Mouse (Mus musculus) midbrain, embryonic 13.5 days (tissue): Measurements from ENCODE around the gene Cct3. TPM values are rescaled to one million over a fixed set of nuclear protein-coding genes. Genes with fewer than 3 reads are reported as not detected.
"Not testable (repeated sequence)": the region's sequence is repeated elsewhere in the genome, so short reads cannot be mapped to it uniquely, and the experiment has no call there.

Experiments used
- ATAC-seq: fragments of 200-750 bp; cut with Nextera tagmentation; 2 replicates; pipeline ENCODE4 v1.8.0; 2017; ENCODE audit warnings: mild to moderate bottlenecking, moderate TSS enrichment, moderate library complexity
- H3K27ac ChIP-seq: fragments of 300-500 bp; sonication (generic); 2 replicates; pipeline ENCODE4 v1.5.1; 2015; ENCODE audit warnings: inconsistent platforms, mild to moderate bottlenecking, moderate library complexity
- H3K27me3 ChIP-seq: fragments of 300-500 bp; sonication (generic); 2 replicates; pipeline ENCODE4 v1.6.1; 2015; ENCODE audit warnings: mild to moderate bottlenecking, inconsistent platforms
- H3K36me3 ChIP-seq: fragments of 300-500 bp; sonication (generic); 2 replicates; pipeline ENCODE4 v1.6.1; 2015; ENCODE audit warnings: mild to moderate bottlenecking, inconsistent platforms
- H3K4me1 ChIP-seq: fragments of 300-500 bp; sonication (generic); replicated peaks from 2 replicates; pipeline ENCODE4 v1.6.1; 2015; ENCODE audit warnings: inconsistent platforms
- H3K4me2 ChIP-seq: fragments of 300-500 bp; sonication (generic); replicated peaks from 2 replicates; pipeline ENCODE4 v1.6.1; 2015; ENCODE audit warnings: moderate library complexity, mild to moderate bottlenecking, inconsistent platforms
- H3K4me3 ChIP-seq: fragments of 300-500 bp; sonication (generic); replicated peaks from 2 replicates; pipeline ENCODE4 v1.5.1; 2015; ENCODE audit warnings: mild to moderate bottlenecking, inconsistent platforms
- H3K9ac ChIP-seq: fragments of 300-500 bp; sonication (generic); replicated peaks from 2 replicates; pipeline ENCODE4 v1.6.1; 2015; ENCODE audit warnings: mild to moderate bottlenecking, inconsistent platforms
- H3K9me3 ChIP-seq: fragments of 300-500 bp; sonication (generic); 2 replicates; pipeline ENCODE4 v1.6.1; 2016; ENCODE audit warnings: mild to moderate bottlenecking, inconsistent platforms
- WGBS: fragments of 180-500 bp; shearing (Covaris S2); methylation state at CpG from one replicate; pipeline ENCODE4 v1.1.7; 2015; 5-methylcytosine and 5-hydroxymethylcytosine counted together
- polyA plus RNA-seq: library from polyadenylated mRNA; unstranded; fragments of >200 nt; fragmentation: Nextera tagmentation; extraction: Ambion mirVana; gene quantifications from 2 replicates; pipeline ENCODE4 v1.2.1, GENCODE M21; 2015

Cct3 gene
- polyA plus RNA-seq, 1 experiment from 2014 or later, result 545 TPM

DNA sequence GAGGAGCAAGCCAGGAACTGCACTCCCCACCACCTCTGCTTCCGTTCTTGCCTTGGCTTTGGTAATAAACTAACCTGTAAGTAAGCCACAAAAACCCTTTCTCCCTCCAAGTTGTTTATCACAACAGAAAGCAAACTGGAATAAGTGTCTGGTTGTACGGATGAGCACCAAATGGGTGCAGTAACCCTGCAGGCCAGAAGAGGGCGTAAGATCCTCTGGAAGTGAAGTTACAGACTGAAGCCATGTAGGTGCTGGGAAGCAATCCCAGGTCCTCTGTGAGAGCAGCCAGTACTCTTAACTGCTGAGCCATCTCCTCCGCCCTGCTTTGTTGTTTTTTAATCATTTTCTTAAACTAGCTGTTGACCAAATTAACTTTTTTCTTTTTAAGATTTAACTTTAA lies 22.9 kb upstream of the Cct3 start:
- H3K4me3 ChIP-seq, result no peak overlapping the region
- H3K4me1 ChIP-seq, result no peaks in the 10 kb centered on the region
- H3K9ac ChIP-seq, result no peak overlapping the region
- H3K9me3 ChIP-seq, result no peaks in the 10 kb centered on the region
- no peaks in the 10 kb centered on the region for H3K27me3 ChIP-seq
- H3K36me3 ChIP-seq, result no peaks in the 10 kb centered on the region
- 98% methylated on average over 4 of the region's 4 CpGs for WGBS
- no peak overlapping the region for H3K27ac ChIP-seq
- no peak overlapping the region for H3K4me2 ChIP-seq
- ATAC-seq, result no peak

DNA sequence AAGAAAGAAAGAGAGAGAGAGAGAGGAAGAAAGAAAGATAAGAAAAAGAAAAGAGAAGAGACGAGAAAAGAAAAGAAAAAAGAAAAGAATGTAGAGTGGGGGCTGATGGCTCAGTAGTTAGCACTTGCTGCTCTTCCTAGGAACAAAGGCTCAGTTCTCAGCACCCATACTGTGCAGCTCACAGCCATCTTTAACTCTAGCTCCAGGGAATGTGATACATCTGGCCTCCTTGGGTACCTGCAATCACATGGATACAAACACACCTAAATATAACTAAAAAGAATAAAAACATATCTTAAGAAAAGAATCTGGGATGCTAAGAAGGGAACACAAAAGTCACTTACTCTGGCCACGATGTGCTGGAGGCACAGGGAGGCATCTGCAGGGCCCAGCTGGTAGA lies 20.8 kb upstream of the Cct3 start:
- Histone ChIP-seq H3K36me3 (no peaks in the 10 kb centered on the region), H3K4me2 (no peak overlapping the region), H3K4me3 (no peak overlapping the region), H3K9me3 (no peaks in the 10 kb centered on the region), H3K4me1 (no peaks in the 10 kb centered on the region), H3K27ac (no peak overlapping the region), H3K9ac (no peak overlapping the region), H3K27me3 (no peaks in the 10 kb centered on the region)
- no peak for ATAC-seq
- WGBS, result 85% methylated on average over 2 of the region's 2 CpGs

GRCm38 (mm10) chr3:88276529-88277143 lies 20.3 kb upstream of the Cct3 start:
- 56% methylated on average over 7 of the region's 7 CpGs for WGBS
- ATAC-seq, result no peak
- H3K9me3 ChIP-seq, result no peaks in the 10 kb centered on the region

GRCm38 (mm10) chr3:88280035-88280434 lies 16.9 kb upstream of the Cct3 start:
- H3K36me3 ChIP-seq, result no peaks in the 10 kb centered on the region
- ATAC-seq, result no peak
- H3K27ac ChIP-seq, result no peak overlapping the region
- no peak overlapping the region for H3K4me2 ChIP-seq
- H3K27me3 ChIP-seq, result no peaks in the 10 kb centered on the region
- H3K4me3 ChIP-seq, result no peak overlapping the region
- WGBS, result 91% methylated on average over 2 of the region's 2 CpGs
- no peaks in the 10 kb centered on the region for H3K4me1 ChIP-seq
- H3K9ac ChIP-seq, result no peak overlapping the region
- H3K9me3 ChIP-seq, result no peaks in the 10 kb centered on the region

More at GRCm38 (mm10) chr3:88276529-88277143, 20.3 kb upstream of the Cct3 start:
- Histone ChIP-seq H3K9ac (no peak overlapping the region), H3K4me3 (no peak overlapping the region), H3K36me3 (no peaks in the 10 kb centered on the region), H3K4me1 (no peaks in the 10 kb centered on the region), H3K27me3 (no peaks in the 10 kb centered on the region), H3K27ac (no peak overlapping the region), H3K4me2 (no peak overlapping the region)

DNA sequence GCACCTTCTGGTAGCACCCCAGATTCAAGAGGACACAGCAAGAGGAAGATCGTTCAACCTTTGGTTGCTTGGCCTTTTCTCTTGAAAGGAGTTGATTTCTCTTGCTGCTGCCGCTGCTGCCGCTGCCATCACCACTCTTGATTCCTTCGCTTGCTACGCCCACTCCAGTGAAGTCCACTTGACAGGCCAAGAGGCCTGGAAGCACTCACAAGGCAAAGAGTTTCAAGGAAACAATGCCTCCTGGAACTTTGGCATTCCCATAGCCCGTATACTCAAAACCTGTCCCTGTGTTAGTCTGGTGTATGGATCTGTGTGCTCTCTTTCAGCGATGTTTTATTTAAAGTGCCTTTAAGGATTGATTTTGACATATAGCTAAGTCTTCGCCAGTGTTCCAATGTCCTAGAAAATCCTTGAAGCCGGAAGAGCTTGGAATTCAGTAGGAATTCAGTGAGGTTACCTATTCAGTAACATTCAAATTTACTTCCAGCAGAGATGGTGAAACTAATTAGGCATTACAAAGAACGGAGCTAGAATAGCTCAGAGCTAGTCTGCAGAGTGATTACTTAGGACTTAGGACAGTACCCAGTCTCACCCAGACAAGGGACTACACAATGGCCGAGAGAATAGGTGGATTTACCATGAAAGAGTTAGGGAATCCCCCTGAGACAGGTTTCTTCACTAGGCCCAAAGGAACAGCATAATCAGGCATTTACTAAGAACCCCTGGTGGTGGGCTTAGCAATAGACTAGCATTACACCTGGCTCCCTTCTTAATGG lies 15.6 kb upstream of the Cct3 start:
- H3K27me3 ChIP-seq, H3K4me3 ChIP-seq, H3K36me3 ChIP-seq, ATAC-seq, H3K9me3 ChIP-seq, H3K9ac ChIP-seq, H3K4me2 ChIP-seq, H3K4me1 ChIP-seq, H3K27ac ChIP-seq: not testable (repeated sequence)
- 57% methylated on average over 11 of the region's 11 CpGs for WGBS

DNA sequence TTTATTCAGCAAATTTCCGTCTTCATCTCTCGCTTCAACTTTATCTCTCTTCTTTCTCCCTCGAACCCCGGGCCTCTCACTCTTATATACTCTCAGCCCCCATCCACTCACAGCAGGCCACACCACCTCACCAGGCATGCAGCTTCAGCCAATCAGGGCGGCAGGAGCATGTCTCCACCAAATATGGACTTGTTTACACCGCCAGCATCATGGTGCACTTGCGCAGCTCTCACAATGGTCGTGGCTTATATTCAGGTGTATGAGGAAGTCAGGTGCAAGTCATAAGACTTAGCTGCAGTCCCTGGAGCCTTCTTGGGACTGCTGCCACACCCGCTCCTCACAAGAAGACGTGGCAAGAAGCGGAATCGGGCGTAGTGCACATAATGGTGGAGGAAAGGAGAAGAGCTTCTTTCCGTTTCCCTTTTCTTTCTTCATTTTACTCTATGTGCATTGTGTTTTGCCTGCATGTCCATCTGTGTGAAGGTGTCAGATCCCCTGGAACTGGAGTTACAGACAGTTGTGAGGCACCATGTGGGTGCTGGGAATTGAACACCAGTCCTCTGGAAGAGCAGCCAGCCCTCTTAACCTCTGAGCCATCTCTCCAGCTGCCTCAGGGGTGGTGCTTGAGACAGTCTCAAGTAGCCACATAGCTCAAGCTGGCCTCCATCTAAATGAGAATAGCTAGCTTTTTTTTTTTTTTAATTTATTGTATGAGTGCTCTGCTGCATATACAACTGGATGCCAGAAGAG lies 11.9 kb upstream of the Cct3 start:
- H3K27ac ChIP-seq, H3K36me3 ChIP-seq, ATAC-seq, H3K4me3 ChIP-seq, H3K4me2 ChIP-seq, H3K9me3 ChIP-seq, H3K4me1 ChIP-seq, H3K9ac ChIP-seq, H3K27me3 ChIP-seq: not testable (repeated sequence)
- 97% methylated on average over 14 of the region's 14 CpGs for WGBS

GRCm38 (mm10) chr3:88285565-88285895 lies 11.4 kb upstream of the Cct3 start:
- H3K9ac ChIP-seq, H3K27me3 ChIP-seq, H3K4me2 ChIP-seq, ATAC-seq, H3K27ac ChIP-seq, H3K4me3 ChIP-seq, H3K4me1 ChIP-seq, H3K36me3 ChIP-seq, H3K9me3 ChIP-seq: not testable (repeated sequence)
- no CpG with 5 or more reads among the region's 2 CpGs for WGBS

GRCm38 (mm10) chr3:88287110-88287509 lies 9.8 kb upstream of the Cct3 start, which contains the start of gene Gm38392:
Gene Gm38392 (minus strand): TSS chr3:88287210.
- 97% methylated on average over 4 of the region's 4 CpGs for WGBS
- no peak within 1 kb of the TSS for H3K9ac ChIP-seq
- no peak for ATAC-seq
- H3K27me3 ChIP-seq, result no peaks in the 10 kb centered on the region
- no peaks in the 10 kb centered on the region for H3K4me1 ChIP-seq
- H3K9me3 ChIP-seq, result no peaks in the 10 kb centered on the region
- H3K4me2 ChIP-seq, result no peak within 1 kb of the TSS
- no peak within 1 kb of the TSS for H3K4me3 ChIP-seq
- no peak within 1 kb of the TSS for H3K27ac ChIP-seq
- no peaks in the 10 kb centered on the region for H3K36me3 ChIP-seq

- not testable (repeated sequence) for H3K4me1 ChIP-seq, H3K4me3 ChIP-seq, H3K27me3 ChIP-seq, H3K9ac ChIP-seq, H3K27ac ChIP-seq, ATAC-seq, H3K9me3 ChIP-seq, H3K36me3 ChIP-seq, H3K4me2 ChIP-seq
- 81% methylated on average over 9 of the region's 10 CpGs for WGBS
Observed at GRCm38 (mm10) chr3:88288133-88288713, 8.7 kb upstream of the Cct3 start.

- no peak for ATAC-seq
- WGBS, result 39% methylated on average over 4 of the region's 4 CpGs
- no peak overlapping the region for H3K4me3 ChIP-seq
- no peaks in the 10 kb centered on the region for H3K9me3 ChIP-seq
- H3K36me3 ChIP-seq, result no peaks in the 10 kb centered on the region
- H3K27ac ChIP-seq, result no peak overlapping the region
- no peaks in the 10 kb centered on the region for H3K27me3 ChIP-seq
- no peak overlapping the region for H3K4me2 ChIP-seq
- H3K4me1 ChIP-seq, result peaks cover 7% of the 10 kb centered on the region
- no peak overlapping the region for H3K9ac ChIP-seq
Observed at GRCm38 (mm10) chr3:88291970-88292369, 4.9 kb upstream of the Cct3 start.

- H3K9me3 ChIP-seq, ATAC-seq, H3K4me3 ChIP-seq, H3K27ac ChIP-seq, H3K27me3 ChIP-seq: not testable (repeated sequence)
- Histone ChIP-seq H3K36me3 (peaks cover 11% of the 10 kb centered on the region), H3K9ac (peak overlapping the region; percentile 57), H3K4me1 (peaks cover 26% of the 10 kb centered on the region), H3K4me2 (peak overlapping the region; percentile 55)
- WGBS, result 82% methylated on average over 1 of the region's 1 CpGs
Observed at GRCm38 (mm10) chr3:88295272-88295671, 1.6 kb upstream of the Cct3 start.

- peaks cover 26% of the 10 kb centered on the region for H3K4me1 ChIP-seq
- peaks cover 19% of the 10 kb centered on the region for H3K36me3 ChIP-seq
- H3K4me2 ChIP-seq, result peak overlapping the region; percentile 55
- peak overlapping the region; percentile 63 for H3K4me3 ChIP-seq
- ATAC-seq, result peak; percentile 37
- peak overlapping the region; percentile 57 for H3K9ac ChIP-seq
- H3K27me3 ChIP-seq, result no peaks in the 10 kb centered on the region
- H3K9me3 ChIP-seq, result no peaks in the 10 kb centered on the region
- WGBS, result 1% methylated on average over 12 of the region's 12 CpGs
- H3K27ac ChIP-seq, result peak overlapping the region; percentile 82
Observed at GRCm38 (mm10) chr3:88296110-88296560, 781 bp upstream of the Cct3 start.
